Mouse (Mus musculus): ENCODE data around the gene Gm16181. TPM values are rescaled to one million over a fixed set of nuclear protein-coding genes. Genes with fewer than 3 reads are reported as not detected.
A peak's percentile ranks its signal among the peaks of the same experiment; 100 is the strongest.

Gene Gm16181
- polyA plus RNA-seq, 1 experiment, result not detected

- no peak for DNase-seq
- H3K36me3 ChIP-seq (ENCODE audit: control insufficient read depth, insufficient read depth, low read length), result peaks cover 26% of the 10 kb centered on the region
- H3K27me3 ChIP-seq (ENCODE audit: control insufficient read depth, insufficient read depth, low read length), result no peaks in the 10 kb centered on the region
- peak overlapping the region; percentile 47; the same call in 1 of the 2 replicates for H3K4me3 ChIP-seq (ENCODE audit: control insufficient read depth, insufficient read depth, low read length)
- TF ChIP-seq POLR2A (IDR thresholded peaks at IDR 0.05; ENCODE audit: control insufficient read depth, extremely low read depth, insufficient read depth, low read length, poor library complexity), result no peak
- H3K27ac ChIP-seq (ENCODE audit: control insufficient read depth, insufficient read depth, low read length), result peak overlapping the region; percentile 90
- H3K4me1 ChIP-seq (replicated peaks; ENCODE audit: control insufficient read depth, insufficient read depth, low read length), result peaks cover 30% of the 10 kb centered on the region
- WGBS, result 55% methylated on average over 12 of the region's 12 CpGs
Observed at GRCm38 (mm10) chr17:35240384-35241304, 20.0 kb downstream of the Gm16181 start.

GRCm38 (mm10) chr17:35241305-35242014 is 20.8 kb downstream of the Gm16181 start, which contains the start of gene Ddx39b:
TSS of gene Ddx39b (plus strand) at chr17:35241746.
- Histone ChIP-seq H3K27ac (ENCODE audit: control insufficient read depth, insufficient read depth, low read length) (peak within 1 kb of the TSS; percentile 90), H3K4me3 (ENCODE audit: control insufficient read depth, insufficient read depth, low read length) (peak within 1 kb of the TSS; percentile 70), H3K4me1 (replicated peaks; ENCODE audit: control insufficient read depth, insufficient read depth, low read length) (peaks cover 36% of the 10 kb centered on the region), H3K36me3 (ENCODE audit: control insufficient read depth, insufficient read depth, low read length) (peaks cover 34% of the 10 kb centered on the region), H3K27me3 (ENCODE audit: control insufficient read depth, insufficient read depth, low read length) (no peaks in the 10 kb centered on the region)
- peak; percentile 94 for DNase-seq
- WGBS, result under 1% methylated on average over 67 of the region's 69 CpGs
- TF ChIP-seq CTCF (IDR thresholded peaks at IDR 0.05; ENCODE audit: borderline replicate concordance, control insufficient read depth, extremely low read depth, insufficient read depth, low read length, poor library complexity) (peak; percentile 43; the same call in 1 of the 2 replicates), POLR2A (IDR thresholded peaks at IDR 0.05; ENCODE audit: control insufficient read depth, extremely low read depth, insufficient read depth, low read length, poor library complexity) (peak; percentile 84)

- Histone ChIP-seq H3K27ac (ENCODE audit: control insufficient read depth, insufficient read depth, low read length) (peak overlapping the region; percentile 87), H3K4me1 (replicated peaks; ENCODE audit: control insufficient read depth, insufficient read depth, low read length) (peaks cover 35% of the 10 kb centered on the region), H3K36me3 (ENCODE audit: control insufficient read depth, insufficient read depth, low read length) (peaks cover 42% of the 10 kb centered on the region), H3K27me3 (ENCODE audit: control insufficient read depth, insufficient read depth, low read length) (no peaks in the 10 kb centered on the region), H3K4me3 (ENCODE audit: control insufficient read depth, insufficient read depth, low read length) (peak overlapping the region; percentile 70)
- no peak for TF ChIP-seq POLR2A (IDR thresholded peaks at IDR 0.05; ENCODE audit: control insufficient read depth, extremely low read depth, insufficient read depth, low read length, poor library complexity)
- TF ChIP-seq CTCF (IDR thresholded peaks at IDR 0.05; ENCODE audit: borderline replicate concordance, control insufficient read depth, extremely low read depth, insufficient read depth, low read length, poor library complexity), result no peak
- DNase-seq, result peak; percentile 49
- WGBS, result under 1% methylated on average over 55 of the region's 55 CpGs
Observed at GRCm38 (mm10) chr17:35242015-35242941, 21.6 kb downstream of the Gm16181 start.

GRCm38 (mm10) chr17:35243086-35243485 is 22.5 kb downstream of the Gm16181 start:
- TF ChIP-seq CTCF (IDR thresholded peaks at IDR 0.05; ENCODE audit: borderline replicate concordance, control insufficient read depth, extremely low read depth, insufficient read depth, low read length, poor library complexity), result no peak
- no peak for TF ChIP-seq POLR2A (IDR thresholded peaks at IDR 0.05; ENCODE audit: control insufficient read depth, extremely low read depth, insufficient read depth, low read length, poor library complexity)
- WGBS, result 3% methylated on average over 16 of the region's 16 CpGs
- H3K4me3 ChIP-seq (ENCODE audit: control insufficient read depth, insufficient read depth, low read length), result peak overlapping the region; percentile 70
- peak overlapping the region; percentile 87; the same call in 1 of the 2 replicates for H3K27ac ChIP-seq (ENCODE audit: control insufficient read depth, insufficient read depth, low read length)
- no peak for DNase-seq
- peaks cover 50% of the 10 kb centered on the region for H3K36me3 ChIP-seq (ENCODE audit: control insufficient read depth, insufficient read depth, low read length)
- peaks cover 35% of the 10 kb centered on the region for H3K4me1 ChIP-seq (replicated peaks; ENCODE audit: control insufficient read depth, insufficient read depth, low read length)
- no peaks in the 10 kb centered on the region for H3K27me3 ChIP-seq (ENCODE audit: control insufficient read depth, insufficient read depth, low read length)

GRCm38 (mm10) chr17:35244999-35245398 is 24.4 kb downstream of the Gm16181 start:
- peaks cover 35% of the 10 kb centered on the region for H3K4me1 ChIP-seq (replicated peaks; ENCODE audit: control insufficient read depth, insufficient read depth, low read length)
- no peak overlapping the region for H3K27ac ChIP-seq (ENCODE audit: control insufficient read depth, insufficient read depth, low read length)
- no peak overlapping the region for H3K4me3 ChIP-seq (ENCODE audit: control insufficient read depth, insufficient read depth, low read length)
- no peaks in the 10 kb centered on the region for H3K27me3 ChIP-seq (ENCODE audit: control insufficient read depth, insufficient read depth, low read length)
- TF ChIP-seq CTCF (IDR thresholded peaks at IDR 0.05; ENCODE audit: borderline replicate concordance, control insufficient read depth, extremely low read depth, insufficient read depth, low read length, poor library complexity), result no peak
- TF ChIP-seq POLR2A (IDR thresholded peaks at IDR 0.05; ENCODE audit: control insufficient read depth, extremely low read depth, insufficient read depth, low read length, poor library complexity), result no peak
- peaks cover 69% of the 10 kb centered on the region for H3K36me3 ChIP-seq (ENCODE audit: control insufficient read depth, insufficient read depth, low read length)
- no peak for DNase-seq
- WGBS, result 80% methylated on average over 2 of the region's 2 CpGs

Data from thymus, adult 2 months (tissue).